ENCODE assay signal across 9 mouse cellular contexts in genomic region chr13:101811882-101812281, GRCm38 (mm10). TPM values are rescaled to one million over a fixed set of nuclear protein-coding genes. Genes with fewer than 3 reads are reported as not detected.
DNase-seq lines count a peak whose midpoint lies in the region; ATAC-seq and TF ChIP-seq lines count a peak whose summit lies in the region.
"Had no signal": no experiment of that assay in that cellular context is flagged by ENCODE, and none has a peak within 500 bp of the region (broad histone marks: within the 10 kb centered on the region; RNA-seq: fewer than 3 reads in every experiment).

No protein-coding gene starts in this region.

- H3K4me3 ChIP-seq in stomach, embryonic 15.5 days (replicated peaks) = no peak overlapping the region
- H3K4me3 ChIP-seq: heart, embryonic 13.5 days had no signal

- no peak for TF ChIP-seq POLR2A in brain, embryonic 14.5 days (IDR thresholded peaks at IDR 0.05; ENCODE audit: borderline replicate concordance, extremely low read depth, insufficient read depth, insufficient read length, poor library complexity, severe bottlenecking)

- TF ChIP-seq CTCF in brain, embryonic 14.5 days (IDR thresholded peaks at IDR 0.05; ENCODE audit: borderline replicate concordance, extremely low read depth, insufficient read depth, insufficient read length) = no peak

- no peaks in the 10 kb centered on the region for H3K9me3 ChIP-seq in stomach, embryonic 15.5 days
- H3K9me3 ChIP-seq: heart, embryonic 13.5 days had no signal

- H3K9ac ChIP-seq in stomach, embryonic 15.5 days = no peak overlapping the region
- H3K9ac ChIP-seq: heart, embryonic 13.5 days had no signal

- no peaks in the 10 kb centered on the region for H3K27me3 ChIP-seq in stomach, embryonic 15.5 days (replicated peaks)
- H3K27me3 ChIP-seq: heart, embryonic 13.5 days had no signal

- peak overlapping the region; percentile 64 for H3K27ac ChIP-seq in stomach, embryonic 15.5 days
- H3K27ac ChIP-seq: heart, embryonic 13.5 days had no signal

- WGBS in stomach, embryonic 15.5 days = 38% methylated on average over 9 of the region's 9 CpGs

- H3K4me1 ChIP-seq in stomach, embryonic 15.5 days = peaks cover 10% of the 10 kb centered on the region; the same call in 1 of the 2 replicates

- DNase-seq in layer of hippocampus, adult 11-12 months (ENCODE audit: low spot score) = peak; percentile 46
- DNase-seq in layer of hippocampus, postnatal 25 days (ENCODE audit: extremely low spot score in 1 of 2, low spot score in 1 of 2) = no peak
- peak; percentile 35 for DNase-seq in brain, embryonic 14.5 days (ENCODE audit: low read depth)
- DNase-seq in gastrocnemius, postnatal 36 days = peak; percentile 47 to 56
- peak; percentile 47 to 66 for DNase-seq in kidney, postnatal 36 days
- peak; percentile 70 for DNase-seq in lung, postnatal 36 days
- DNase-seq in spleen, adult 18-20 months = no peak

- no peak for ATAC-seq in stomach, embryonic 15.5 days (ENCODE audit: insufficient read depth, low FRiP score, low read depth)

- no peaks in the 10 kb centered on the region for H3K36me3 ChIP-seq in stomach, embryonic 15.5 days
- H3K36me3 ChIP-seq: heart, embryonic 13.5 days had no signal

- intact Hi-C loops in gastrocnemius, postnatal 36 days (cut with DNase I) = no loop called here

- peak overlapping the region; percentile 30; the same call in 1 of the 2 replicates for H3K4me2 ChIP-seq in stomach, embryonic 15.5 days
- H3K4me2 ChIP-seq: heart, embryonic 13.5 days had no signal

RNA-seq across cellular contexts. Expression of gene Pik3r1, which starts 43.9 kb away (rescaled TPM):
- total RNA-seq in layer of hippocampus, postnatal 25 days (2021) = 10 to 100 TPM; 83.9 to 85.4 TPM
- polyA plus RNA-seq in brain, embryonic 14.5 days (2012; rRNA removed) = 17.7 and 39.7 TPM in 2 replicates
- 10 to 100 TPM; 21.6 to 32.9 TPM for total RNA-seq in gastrocnemius, postnatal 36 days (2021)
- polyA plus RNA-seq in stomach, embryonic 15.5 days (2015; fragmentation: Nextera tagmentation; extraction: Ambion mirVana) = 49.6 and 55.0 TPM in 2 replicates

Comparison
In these comparisons a context has a peak if more than half of its experiments do, and no peak if none do; other contexts are left out.
1. DNase-seq: peak in layer of hippocampus, adult 11-12 months (single experiment), brain, embryonic 14.5 days (single experiment), gastrocnemius, postnatal 36 days (2 of 2), kidney, postnatal 36 days (2 of 2) and lung, postnatal 36 days (single experiment); none in layer of hippocampus, postnatal 25 days (0 of 2) and spleen, adult 18-20 months (0 of 2).